Mouse (Mus musculus) right cerebral cortex, adult 18-20 months (tissue): ENCODE results near the gene Cfd.

Experiments
- DNase-seq: peaks from one replicate; pipeline ENCODE4 v3.0.0; 2022; ENCODE audit warnings: mixed read lengths

The Cfd gene

DNA sequence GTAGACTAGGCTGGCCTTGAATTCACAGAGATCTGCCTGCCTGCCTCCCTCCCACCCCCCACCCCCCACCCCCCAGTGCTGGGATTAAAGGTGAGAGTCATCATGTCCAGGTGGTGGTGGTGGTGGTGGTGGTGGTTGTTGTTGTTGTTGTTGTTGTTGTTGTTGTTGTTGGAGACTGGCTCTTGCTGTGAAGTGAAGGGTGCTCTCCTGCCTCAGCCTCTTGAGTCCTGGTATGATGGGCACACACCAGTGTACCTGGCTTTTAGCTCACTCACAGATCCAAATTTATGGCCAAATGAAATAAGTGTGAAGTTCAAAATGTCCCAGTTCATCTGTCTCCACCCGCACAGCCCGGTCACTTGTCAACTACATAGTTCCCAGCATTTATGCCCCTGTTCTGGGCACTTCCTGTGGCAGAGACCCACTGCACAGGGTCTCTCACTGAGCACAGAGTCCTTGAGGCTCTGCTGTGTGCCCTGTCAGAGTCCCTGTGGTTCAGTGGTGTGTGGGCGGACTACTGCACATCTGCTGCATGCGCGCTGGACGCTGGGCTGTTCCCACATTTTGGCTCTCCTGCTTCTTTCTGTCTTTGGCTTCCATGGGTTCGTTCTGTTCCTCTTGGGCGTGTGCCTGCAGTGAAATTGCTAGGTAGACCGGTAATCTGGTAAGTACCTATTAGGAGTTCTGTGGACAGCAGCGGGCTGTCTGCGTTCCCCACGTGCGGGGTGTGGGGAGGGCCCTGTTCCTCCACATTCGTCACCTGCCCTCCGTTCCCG, 44.3 kb downstream of the Cfd start:
- no peak for DNase-seq

DNA sequence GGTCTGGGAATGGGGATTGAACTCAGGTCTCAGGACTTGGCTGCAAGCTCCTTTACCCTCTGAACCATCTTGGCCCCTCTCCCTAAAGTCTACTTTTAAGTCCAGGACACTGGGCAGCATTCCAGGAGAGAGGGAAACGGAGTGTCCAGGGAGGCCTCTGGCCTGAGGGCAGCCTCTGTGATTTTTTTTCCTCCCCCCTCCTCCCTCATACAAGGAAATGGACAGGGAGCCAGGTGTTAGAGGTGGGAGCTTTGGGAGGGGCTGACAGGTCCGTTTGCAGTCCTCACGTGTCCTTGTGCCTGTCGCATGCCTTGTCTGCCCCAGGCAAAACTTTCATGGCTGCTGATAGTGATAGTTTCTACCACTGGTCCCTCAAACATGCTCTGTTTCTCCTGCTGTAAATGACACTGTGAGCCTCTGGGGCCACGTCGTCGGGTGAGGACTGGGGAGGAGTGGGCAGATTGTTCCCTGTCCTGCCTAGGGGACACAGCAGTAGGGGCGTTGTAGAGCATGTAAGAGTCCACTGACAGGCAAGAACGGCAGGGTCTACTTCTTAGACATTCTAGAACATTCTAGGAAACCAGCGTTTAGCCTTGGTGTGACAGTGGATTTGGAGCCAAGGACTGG, 45.7 kb downstream of the Cfd start:
- DNase-seq, result no peak

DNA sequence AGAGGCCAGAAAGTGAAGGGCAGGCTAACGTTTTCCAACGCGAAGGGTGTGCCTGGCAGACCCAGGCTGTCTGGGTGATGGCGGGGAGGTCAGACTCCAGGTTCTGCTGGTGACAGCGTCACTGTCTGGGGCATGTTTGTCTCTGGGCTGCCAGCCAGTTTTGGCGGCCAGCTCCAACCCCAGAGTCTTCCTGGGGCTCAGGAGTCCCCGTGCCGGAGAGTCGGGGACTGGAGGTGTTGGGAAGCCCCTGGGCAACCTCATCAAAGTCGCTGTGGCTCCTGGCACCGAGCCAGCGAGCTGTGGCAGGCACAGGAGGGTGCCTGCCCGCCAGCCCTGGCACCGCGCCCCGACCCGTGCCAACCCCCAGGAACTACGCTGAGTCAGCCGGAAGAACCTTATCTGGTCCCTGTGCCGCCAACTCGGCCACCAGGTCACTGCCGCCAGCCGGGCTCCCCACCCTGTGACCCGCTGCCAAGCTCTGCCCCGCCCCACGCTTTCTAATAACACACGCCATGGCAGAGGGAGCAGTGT, 46.3 kb downstream of the Cfd start:
- DNase-seq, result no peak

DNA sequence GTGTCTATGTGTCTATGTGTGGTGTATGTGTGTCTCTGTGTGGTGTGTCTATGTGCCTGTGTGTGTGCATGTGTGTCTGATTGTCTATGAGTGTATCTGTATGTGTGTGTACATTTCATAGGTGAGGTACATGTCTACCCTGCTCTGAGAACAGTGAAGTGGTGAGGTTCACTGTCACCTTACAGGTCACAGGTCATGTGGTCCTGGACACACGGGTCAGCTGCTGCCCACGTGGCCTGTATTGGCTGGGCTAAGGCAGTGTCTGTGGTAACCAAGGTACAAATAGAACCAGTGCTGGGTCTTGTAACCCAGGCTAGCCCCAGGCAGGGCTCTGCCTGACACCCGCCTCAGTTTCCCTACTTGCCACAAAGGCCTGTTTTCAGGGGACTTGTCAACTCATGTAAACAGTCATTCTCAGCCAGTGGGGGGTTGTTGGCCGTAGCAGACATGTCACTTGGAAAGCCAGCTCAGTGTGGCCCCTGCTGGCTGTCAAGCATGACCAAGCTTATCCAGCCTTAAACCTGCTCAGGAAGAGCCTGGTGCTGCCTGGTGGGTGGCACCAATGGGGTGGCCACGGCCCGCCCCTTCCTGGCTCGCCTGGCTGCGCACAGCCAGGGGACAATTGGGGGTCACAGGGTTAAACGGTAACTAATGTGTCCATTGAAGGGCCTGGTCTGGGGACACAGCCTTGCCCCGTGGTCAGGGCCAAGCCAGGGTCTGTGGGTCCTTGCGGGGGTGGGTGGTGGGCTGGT, 47.3 kb downstream of the Cfd start:
- no peak for DNase-seq

DNA sequence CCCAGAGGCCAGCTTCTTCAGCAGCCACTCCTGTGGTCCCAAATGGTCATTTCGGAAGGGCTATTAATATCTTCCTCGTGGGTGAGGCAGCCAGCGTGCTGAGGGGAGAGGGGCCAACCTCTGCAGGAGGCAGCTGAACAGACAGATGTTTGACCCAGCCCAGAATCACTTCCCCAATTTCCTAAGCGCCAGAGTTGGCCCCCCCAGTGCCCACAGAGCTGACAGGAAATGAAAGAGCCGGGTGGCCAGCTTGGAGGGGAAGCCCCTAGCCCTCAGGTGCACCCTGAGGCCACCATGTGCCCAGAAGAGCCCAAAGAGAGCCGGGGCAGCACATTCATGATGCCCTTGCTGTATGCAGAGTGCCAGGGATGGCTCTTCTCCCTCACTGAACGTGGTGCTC, 50.1 kb downstream of the Cfd start:
- no peak for DNase-seq
